Mouse (Mus musculus) left cerebral cortex, postnatal 36 days (tissue): ENCODE measurements around the gene Scrg1. TPM values are rescaled to one million over a fixed set of nuclear protein-coding genes. Genes with fewer than 3 reads are reported as not detected.
A peak's percentile ranks its signal among the peaks of the same experiment; 100 is the strongest.
"Not testable (repeated sequence)": the region's sequence is repeated elsewhere in the genome, so short reads cannot be mapped to it uniquely, and the experiment has no call there.

Experiments used
- DNase-seq, 2 experiments: peaks; one replicate each; pipeline ENCODE4 v3.0.0; 2021 to 2022; ENCODE audit warnings: low spot score in 2 of 2, mixed read lengths in 1 of 2
- intact Hi-C: fragments of 180-260 bp; cut with DNase I; formaldehyde crosslinking; loops from one replicate; pipeline ENCODE4 v1.15.1; 2025
- total RNA-seq, 2 experiments: library from RNA; stranded (reverse); gene quantifications; 2 replicates each; pipeline ENCODE4 v1.2.3; 2021

Gene Scrg1
- total RNA-seq, 2 experiments from 2014 or later = 44.0 to 48.8 TPM

GRCm38 (mm10) chr8:57498494-57498846, 42.7 kb downstream of the Scrg1 start:
- no peak for DNase-seq
- intact Hi-C loops = no loop called here

DNA sequence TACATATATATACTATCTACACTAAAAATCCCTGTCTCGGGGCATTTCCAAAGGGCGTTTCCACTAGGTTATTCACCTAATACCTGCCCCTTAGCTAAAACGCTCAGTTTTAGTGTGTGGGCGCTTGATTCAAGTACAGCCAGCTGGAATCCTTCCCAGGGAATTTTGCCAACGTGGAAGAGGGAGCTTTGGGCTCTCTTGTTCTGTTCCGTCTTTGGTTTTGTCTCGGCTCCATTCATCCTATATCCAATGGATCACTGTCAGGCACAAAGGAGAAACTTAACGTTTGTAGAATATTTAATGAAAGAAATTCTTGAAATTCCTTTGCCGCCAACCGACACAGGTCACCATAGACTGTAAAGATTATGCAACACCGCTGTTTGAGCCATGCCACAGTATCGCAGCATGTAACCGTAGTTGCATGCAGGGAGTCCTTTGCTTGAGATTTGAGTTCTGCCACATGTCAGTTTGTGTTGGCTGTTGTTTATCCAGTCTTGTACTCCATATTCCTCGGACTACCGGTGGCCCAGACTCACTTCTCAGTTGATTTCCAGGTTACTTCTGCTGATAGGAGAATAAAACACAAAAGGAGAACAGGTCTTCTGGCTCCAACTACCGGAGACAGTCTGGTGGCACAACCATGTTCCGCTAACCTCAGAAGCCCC, 43.3 kb downstream of the Scrg1 start:
- DNase-seq = peak; percentile 19 to 32
- intact Hi-C loops = no loop called here

DNA sequence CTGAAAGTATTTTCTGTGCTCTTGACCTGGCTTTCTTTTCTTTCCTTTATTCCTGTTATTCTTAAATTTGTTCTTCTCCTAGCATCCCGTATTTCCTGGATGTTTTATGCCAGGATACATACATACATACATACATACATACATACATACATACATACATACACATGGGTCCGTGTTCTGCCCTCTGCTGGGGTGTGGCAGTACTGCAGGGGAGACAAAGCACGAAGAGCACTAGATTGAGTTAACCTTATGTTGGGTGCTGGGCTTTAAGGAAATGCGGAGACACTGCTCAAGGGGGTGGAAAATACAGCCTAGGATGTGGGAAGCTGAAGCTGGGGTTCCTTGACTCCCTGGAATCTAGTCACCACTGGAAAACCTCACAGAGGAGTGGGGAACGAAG, 47.9 kb downstream of the Scrg1 start:
- DNase-seq = peak; percentile 25 to 28
- intact Hi-C loops = loop anchor here (2.0 kb wide), 1 partner anchor 75 kb away; no protein-coding TSS in a partner anchor

- DNase-seq, intact Hi-C loops: not testable (repeated sequence)
Observed at GRCm38 (mm10) chr8:57505500-57505899, 49.8 kb downstream of the Scrg1 start.

- intact Hi-C loops = no loop called here
- no peak for DNase-seq
Observed at GRCm38 (mm10) chr8:57507556-57508063, 51.9 kb downstream of the Scrg1 start.

GRCm38 (mm10) chr8:57508657-57509056, 52.9 kb downstream of the Scrg1 start:
- no peak for DNase-seq
- intact Hi-C loops = no loop called here

DNA sequence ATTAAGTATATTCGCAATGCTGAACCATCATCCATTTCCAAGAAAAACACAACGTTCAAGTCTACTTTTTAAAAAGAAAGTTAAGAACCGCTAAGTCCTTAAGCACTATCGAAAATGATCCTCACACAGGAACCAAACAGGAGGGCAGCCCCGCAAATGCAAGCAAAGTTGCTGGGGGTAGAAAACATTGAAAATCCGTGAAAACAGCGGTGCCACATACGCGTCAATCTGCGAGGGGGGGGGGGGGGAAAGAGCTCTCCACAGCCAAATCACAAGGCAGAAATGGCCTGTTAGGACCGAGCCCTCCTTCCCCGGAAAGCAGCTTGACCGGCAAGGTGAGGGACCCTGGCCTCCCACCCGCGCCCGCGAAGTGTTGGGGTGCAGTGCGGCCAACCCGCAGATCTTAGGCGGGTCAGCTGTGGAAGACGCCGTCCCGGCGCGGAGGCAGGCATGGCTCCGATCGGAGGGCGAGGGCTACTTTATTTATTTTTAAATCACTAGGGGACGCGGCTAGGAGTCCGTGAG, 55.1 kb downstream of the Scrg1 start:
- intact Hi-C loops = loop anchor here (2.0 kb wide), 1 partner anchor 22 kb away; no protein-coding TSS in a partner anchor

GRCm38 (mm10) chr8:57511316-57512118, 55.8 kb downstream of the Scrg1 start, which contains the start of gene Hmgb2:
Hmgb2 (plus strand) TSS chr8:57511907.
- peak; percentile 98 to 99 for DNase-seq
- intact Hi-C loops = loop anchor here (2.0 kb wide), 1 partner anchor 23 kb away; no protein-coding TSS in a partner anchor

More for the DNA sequence above, 55.1 kb downstream of the Scrg1 start:
- no peak for DNase-seq

DNA sequence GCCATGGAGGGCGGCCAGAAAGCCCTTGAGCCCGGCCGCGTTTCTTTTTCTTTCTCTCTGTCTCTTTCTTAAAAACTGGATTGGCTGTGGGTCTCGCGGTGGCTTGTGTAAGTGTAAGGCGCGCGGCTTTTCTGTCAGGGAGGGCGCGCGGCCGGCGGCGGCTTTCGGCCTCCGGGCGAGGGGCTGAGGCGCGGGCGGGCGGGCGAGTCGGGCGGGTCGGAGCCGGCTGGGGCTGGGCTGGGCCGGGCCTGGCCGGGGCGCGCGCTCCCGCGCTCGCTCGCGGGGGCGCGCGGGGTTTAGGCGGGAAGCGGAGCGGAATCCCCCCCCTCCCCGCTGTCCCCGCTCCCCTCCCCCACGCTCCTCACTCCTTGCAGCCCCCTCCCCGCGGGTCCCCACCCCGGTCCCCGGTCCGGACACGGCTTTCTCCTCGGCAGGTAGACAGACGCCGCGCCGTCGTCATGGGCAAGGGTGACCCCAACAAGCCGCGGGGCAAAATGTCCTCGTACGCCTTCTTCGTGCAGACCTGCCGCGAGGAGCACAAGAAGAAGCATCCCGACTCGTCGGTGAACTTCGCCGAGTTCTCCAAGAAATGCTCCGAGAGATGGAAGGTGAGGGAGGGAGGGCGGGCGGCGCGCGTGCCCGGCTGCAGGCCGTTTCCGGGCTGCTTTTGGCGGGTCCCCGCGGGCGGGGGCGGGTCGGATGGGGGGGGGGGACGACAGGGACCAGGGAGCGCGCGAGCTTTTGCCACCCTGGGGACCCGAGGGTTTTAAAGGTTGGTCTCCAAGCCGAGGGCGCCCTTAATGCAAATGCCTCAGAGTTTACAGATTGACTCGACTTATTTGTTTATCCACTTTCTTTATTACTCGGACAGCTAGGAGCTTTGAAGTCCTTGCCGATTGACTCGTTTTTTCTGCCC, 56.7 kb downstream of the Scrg1 start:
- intact Hi-C loops = no loop called here

GRCm38 (mm10) chr8:57513178-57513661, 57.5 kb downstream of the Scrg1 start:
- intact Hi-C loops, DNase-seq: not testable (repeated sequence)

More for the DNA sequence above, 56.7 kb downstream of the Scrg1 start:
- no peak for DNase-seq

GRCm38 (mm10) chr8:57516685-57517084, 61.0 kb downstream of the Scrg1 start:
- intact Hi-C loops, DNase-seq: not testable (repeated sequence)

DNA sequence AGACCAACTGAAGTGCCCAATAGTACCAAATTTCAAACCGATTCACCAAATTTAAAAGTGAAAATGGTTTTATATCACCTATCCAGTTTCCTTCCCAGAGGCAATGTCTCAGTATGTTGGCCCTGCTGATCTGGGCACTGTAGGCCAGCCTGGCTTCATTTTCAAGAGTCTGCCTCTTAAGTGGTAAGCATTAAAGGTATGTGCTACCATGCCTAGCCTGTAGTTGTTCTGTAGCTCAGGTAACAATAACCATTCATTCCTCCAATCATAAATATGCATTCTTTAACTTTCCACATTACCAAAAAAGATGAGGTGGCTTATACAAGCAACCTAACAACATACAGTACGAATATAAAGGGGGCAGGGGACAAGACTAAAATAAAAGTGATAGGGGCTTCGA, 62.0 kb downstream of the Scrg1 start:
- no peak for DNase-seq
- intact Hi-C loops = no loop called here

DNA sequence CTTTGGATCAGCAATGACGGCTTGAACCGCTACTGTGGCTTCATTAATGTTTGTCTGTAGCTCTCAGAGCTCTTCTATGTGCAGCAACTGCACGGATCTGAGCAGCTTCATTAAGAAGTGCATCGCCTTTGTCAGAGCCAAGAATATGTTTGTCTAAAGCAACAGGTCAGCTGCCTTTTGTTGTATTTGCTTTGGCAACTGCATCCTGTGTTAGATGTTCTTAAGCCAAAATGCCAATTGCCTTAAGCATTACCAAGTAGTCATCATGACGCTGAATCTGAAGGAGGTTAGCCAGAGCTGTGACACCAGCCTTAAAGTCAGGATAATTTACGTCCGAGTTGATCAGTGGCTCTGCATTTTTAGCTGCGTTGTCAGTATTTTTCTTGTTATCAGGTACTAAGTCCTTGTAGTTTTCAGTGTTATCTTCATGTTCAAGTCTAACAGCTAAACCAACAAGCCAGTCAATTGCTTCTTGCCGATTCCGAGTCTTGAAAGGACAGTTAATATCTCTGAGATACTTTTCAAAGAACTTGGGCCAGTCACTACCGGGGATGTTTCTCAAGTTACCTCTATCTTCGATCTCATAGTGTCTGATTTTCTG, 64.6 kb downstream of the Scrg1 start:
- no peak for DNase-seq
- intact Hi-C loops = no loop called here

Other genes starting within 250 kb of the Scrg1 start
- not detected for gene Hand2, start 134.9 kb upstream of the Scrg1 start, total RNA-seq
- 10 to 100 TPM in 1 of 2 experiments, 1 to 10 TPM in 1; 8.9 to 12.0 TPM for gene Sap30, start 31.9 kb downstream of the Scrg1 start, total RNA-seq
- 1 to 10 TPM; 4.3 to 6.7 TPM for gene Hmgb2, start 56.0 kb downstream of the Scrg1 start, total RNA-seq
- 1 to 10 TPM; 7.5 to 9.8 TPM for gene Galnt7, start 197.1 kb downstream of the Scrg1 start, total RNA-seq